Mouse (Mus musculus) embryonic stem cell, embryonic (primary cell): ENCODE results near the gene Dctn5.

Experiments used
- CTCF ChIA-PET, 4 experiments: fragments of 300-600 bp in 2 of 4; fragments of 350-600 bp in 2 of 4; sonication (Branson Sonifier 250); formaldehyde crosslinking; loops; one replicate each; lab custom pipeline; 2022; ENCODE audit warnings: inconsistent platforms in 2 of 4; lab: Charles Lee
- POLR2A ChIA-PET, 4 experiments: fragments of 300-600 bp in 2 of 4; fragments of 350-600 bp in 2 of 4; sonication (Branson Sonifier 250); formaldehyde crosslinking; loops; one replicate each; lab custom pipeline; 2022; ENCODE audit warnings: antibody characterized with exemption in 4 of 4, inconsistent platforms in 1 of 4; lab: Charles Lee

Dctn5 gene

GRCm38 (mm10) chr7:122137071-122137470 is 4.2 kb downstream of the Dctn5 start:
- ChIA-PET CTCF (interaction anchor here in 1 of 4 experiments (0.6 kb wide), 1 partner anchor 785 kb away, joined by 3 read pairs; no protein-coding TSS in a partner anchor), POLR2A (interaction anchor here in 1 of 4 experiments (0.9 to 1.2 kb wide), 2 partner anchors 16 to 55 kb away, joined by 3 read pairs; no protein-coding TSS in a partner anchor)

GRCm38 (mm10) chr7:122138190-122138589 is 5.3 kb downstream of the Dctn5 start:
- POLR2A ChIA-PET, result interaction anchor here in 2 of 4 experiments (0.7 to 1.2 kb wide), 4 partner anchors 8 to 56 kb away, joined by 3 to 5 read pairs (median 3); no protein-coding TSS in a partner anchor
- CTCF ChIA-PET, result interaction anchor here in 1 of 4 experiments (0.7 kb wide), 1 partner anchor 197 kb away, joined by 3 read pairs; no protein-coding TSS in a partner anchor

GRCm38 (mm10) chr7:122140991-122141390 is 8.2 kb downstream of the Dctn5 start:
- ChIA-PET CTCF (interaction anchor here in 1 of 4 experiments (1.1 kb wide), 1 partner anchor 41 kb away, joined by 3 read pairs; no protein-coding TSS in a partner anchor), POLR2A (interaction anchor here in 1 of 4 experiments (1.6 kb wide), 1 partner anchor 9 kb away, joined by 5 read pairs; the partner anchor contains the start of genes Dctn5 and Palb2)

- POLR2A ChIA-PET, result interaction anchor here in 2 of 4 experiments (0.8 to 1.3 kb wide), 6 partner anchors 9 to 85 kb away, joined by 3 to 6 read pairs (median 4); partner anchors contain the start of genes Dctn5 (in 1 of the 2), Ears2 (in 1 of the 2), Palb2 (in 1 of the 2) and Ubfd1 (in 1 of the 2)
- CTCF ChIA-PET, result no interaction called here
Measured at GRCm38 (mm10) chr7:122152473-122152872, 19.6 kb downstream of the Dctn5 start.

GRCm38 (mm10) chr7:122158488-122158887 is 25.6 kb downstream of the Dctn5 start:
- ChIA-PET POLR2A (interaction anchor here (0.5 to 4.7 kb wide), 29 partner anchors 7 to 815 kb away, joined by 3 to 55 read pairs (median 4); partner anchors contain the start of genes Dctn5 (in 2 of the 4), Ndufab1 (in 2 of the 4), Palb2 (in 2 of the 4) and Ears2 (in 1 of the 4)), CTCF (interaction anchor here in 2 of 4 experiments (0.7 to 2.5 kb wide), 4 partner anchors 10 to 1341 kb away, joined by 4 to 9 read pairs (median 6); partner anchors contain the start of genes Dctn5 (in 1 of the 2) and Palb2 (in 1 of the 2))

GRCm38 (mm10) chr7:122158915-122159902 is 26.4 kb downstream of the Dctn5 start, which contains the start of gene Plk1:
TSS of gene Plk1 (plus strand) at chr7:122159439.
- ChIA-PET CTCF (interaction anchor here in 3 of 4 experiments (0.6 to 2.5 kb wide), 5 partner anchors 10 to 278 kb away, joined by 3 to 9 read pairs (median 4); partner anchors contain the start of genes Dctn5 (in 1 of the 3) and Palb2 (in 1 of the 3)), POLR2A (interaction anchor here (0.5 to 4.7 kb wide), 37 partner anchors 8 to 814 kb away, joined by 3 to 55 read pairs (median 4); partner anchors contain the start of genes Dctn5 (in 2 of the 4), Ears2 (in 2 of the 4), Ndufab1 (in 2 of the 4) and Palb2 (in 2 of the 4))

- CTCF ChIA-PET, result interaction anchor here in 3 of 4 experiments (0.6 to 2.5 kb wide), 3 partner anchors 9 to 277 kb away, joined by 3 to 9 read pairs (median 3); no protein-coding TSS in a partner anchor
- POLR2A ChIA-PET, result interaction anchor here (0.7 to 4.7 kb wide), 17 partner anchors 9 to 140 kb away, joined by 3 to 55 read pairs (median 4); partner anchors contain the start of genes Dctn5 (in 2 of the 4), Palb2 (in 2 of the 4), Ears2 (in 1 of the 4) and Ubfd1 (in 1 of the 4)
Measured at GRCm38 (mm10) chr7:122160037-122160436, 27.2 kb downstream of the Dctn5 start.

GRCm38 (mm10) chr7:122163766-122164165 is 30.9 kb downstream of the Dctn5 start:
- CTCF ChIA-PET, result no interaction called here
- POLR2A ChIA-PET, result interaction anchor here in 3 of 4 experiments (0.5 to 1.5 kb wide), 5 partner anchors 13 to 219 kb away, joined by 3 to 5 read pairs (median 3); no protein-coding TSS in a partner anchor

- POLR2A ChIA-PET, result interaction anchor here in 2 of 4 experiments (1.1 to 6.6 kb wide), 2 partner anchors 9 to 24 kb away, joined by 3 to 38 read pairs; partner anchors contain the start of gene Plk1 (in 1 of the 2)
- CTCF ChIA-PET, result no interaction called here
Measured at GRCm38 (mm10) chr7:122167203-122167602, 34.4 kb downstream of the Dctn5 start.

GRCm38 (mm10) chr7:122170705-122171104 is 37.9 kb downstream of the Dctn5 start:
- ChIA-PET POLR2A (interaction anchor here (0.6 to 6.6 kb wide), 18 partner anchors 9 to 305 kb away, joined by 3 to 55 read pairs (median 3); partner anchors contain the start of genes Palb2 (in 3 of the 4), Plk1 (in 3 of the 4) and Dctn5 (in 2 of the 4)), CTCF (interaction anchor here in 1 of 4 experiments (1.0 to 1.6 kb wide), 2 partner anchors 26 kb away, joined by 4 to 6 read pairs; no protein-coding TSS in a partner anchor)

- ChIA-PET CTCF (interaction anchor here in 2 of 4 experiments (0.5 to 1.6 kb wide), 4 partner anchors 18 to 443 kb away, joined by 3 to 4 read pairs (median 3); no protein-coding TSS in a partner anchor), POLR2A (interaction anchor here in 3 of 4 experiments (0.6 to 6.6 kb wide), 9 partner anchors 9 to 56 kb away, joined by 3 to 55 read pairs (median 5); partner anchors contain the start of genes Plk1 (in 2 of the 3) and Palb2 (in 1 of the 3))
Measured at GRCm38 (mm10) chr7:122171613-122172012, 38.8 kb downstream of the Dctn5 start.

- ChIA-PET POLR2A (interaction anchor here in 2 of 4 experiments (0.6 to 0.9 kb wide), 2 partner anchors 10 to 59 kb away, joined by 3 read pairs; no protein-coding TSS in a partner anchor), CTCF (no interaction called here)
Measured at GRCm38 (mm10) chr7:122180720-122181119, 47.9 kb downstream of the Dctn5 start.

- ChIA-PET POLR2A (interaction anchor here in 2 of 4 experiments (0.5 to 1.9 kb wide), 5 partner anchors 8 to 70 kb away, joined by 3 to 10 read pairs (median 3); partner anchors contain the start of genes Dctn5 (in 1 of the 2) and Palb2 (in 1 of the 2)), CTCF (interaction anchor here in 3 of 4 experiments (0.9 to 1.9 kb wide), 4 partner anchors 9 to 15 kb away, joined by 3 to 6 read pairs (median 3); no protein-coding TSS in a partner anchor)
Measured at GRCm38 (mm10) chr7:122184569-122184968, 51.7 kb downstream of the Dctn5 start.

GRCm38 (mm10) chr7:122186043-122186442 is 53.2 kb downstream of the Dctn5 start, which contains the start of gene Ern2:
TSS of gene Ern2 (minus strand) at chr7:122186207.
- ChIA-PET CTCF (interaction anchor here in 2 of 4 experiments (1.0 to 1.1 kb wide), 4 partner anchors 11 to 205 kb away, joined by 3 to 8 read pairs (median 4); no protein-coding TSS in a partner anchor), POLR2A (interaction anchor here in 3 of 4 experiments (0.6 to 1.5 kb wide), 3 partner anchors 10 to 744 kb away, joined by 4 to 7 read pairs (median 6); no protein-coding TSS in a partner anchor)

- ChIA-PET POLR2A (interaction anchor here in 2 of 4 experiments (0.6 to 2.0 kb wide), 2 partner anchors 122 to 148 kb away, joined by 4 to 6 read pairs; partner anchors contain the start of genes Ears2 (in 1 of the 2) and Ubfd1 (in 1 of the 2)), CTCF (interaction anchor here in 2 of 4 experiments (0.6 to 2.0 kb wide), 7 partner anchors 10 to 456 kb away, joined by 3 to 7 read pairs (median 3); partner anchors contain the start of gene Scnn1g (in 1 of the 2))
Measured at GRCm38 (mm10) chr7:122189484-122189883, 56.6 kb downstream of the Dctn5 start.

- POLR2A ChIA-PET, result interaction anchor here (0.6 to 2.1 kb wide), 17 partner anchors 10 to 170 kb away, joined by 3 to 18 read pairs (median 4); partner anchors contain the start of genes Dctn5 (in 2 of the 4), Gga2 (in 2 of the 4), Palb2 (in 2 of the 4) and Plk1 (in 2 of the 4)
- CTCF ChIA-PET, result interaction anchor here (0.5 to 2.0 kb wide), 14 partner anchors 8 to 1179 kb away, joined by 3 to 15 read pairs (median 4); partner anchors contain the start of genes Arhgap17 (in 1 of the 4), Dctn5 (in 1 of the 4), Lcmt1 (in 1 of the 4) and Palb2 (in 1 of the 4)
Measured at GRCm38 (mm10) chr7:122191097-122191496, 58.3 kb downstream of the Dctn5 start.
